Mouse (Mus musculus) myocyte (in vitro differentiated cells): ENCODE data around the gene Aaas. TPM values are rescaled to one million over a fixed set of nuclear protein-coding genes. Genes with fewer than 3 reads are reported as not detected.
A peak's percentile ranks its signal among the peaks of the same experiment; 100 is the strongest.

Experiments
- H3K27me3 ChIP-seq: one replicate; pipeline ENCODE4 v1.6.1; 2011; ENCODE audit not compliant: control insufficient read depth, insufficient read depth, insufficient read length
- H3K36me3 ChIP-seq: one replicate; pipeline ENCODE4 v1.6.1; 2011; ENCODE audit not compliant: control insufficient read depth, insufficient read depth
- H3K4me2 ChIP-seq: one replicate; pipeline ENCODE4 v1.6.1; 2011; ENCODE audit warnings: low read depth, control low read depth
- H3K4me3 ChIP-seq: one replicate; pipeline ENCODE4 v1.5.1; 2011; ENCODE audit warnings: mild to moderate bottlenecking, control low read depth, moderate library complexity
- H3K79me2 ChIP-seq: one replicate; pipeline ENCODE4 v1.6.1; 2011; ENCODE audit not compliant: control insufficient read depth, insufficient read depth
- H3ac ChIP-seq: one replicate; pipeline ENCODE4 v1.6.1; 2011; ENCODE audit not compliant: control insufficient read depth, insufficient read length
- CEBPB ChIP-seq: IDR thresholded peaks from 2 replicates; pipeline ENCODE4 v1.6.1; 2011; ENCODE audit warnings: mild to moderate bottlenecking, moderate library complexity; ENCODE audit not compliant: poor library complexity, insufficient read depth, severe bottlenecking
- E2F4 ChIP-seq: IDR thresholded peaks from one replicate; pipeline ENCODE4 v1.6.1; 2011; ENCODE audit warnings: mild to moderate bottlenecking, control low read depth, moderate library complexity; ENCODE audit not compliant: insufficient read depth
- MAX ChIP-seq: IDR thresholded peaks from one replicate; pipeline ENCODE4 v1.6.1; 2011; ENCODE audit warnings: low read depth, mild to moderate bottlenecking, control low read depth
- MYOD1 ChIP-seq, 3 experiments: IDR thresholded peaks; one replicate each; pipeline ENCODE4 v1.6.1; 2011; ENCODE audit warnings: control low read depth in 2 of 3, low read depth in 2 of 3, mild to moderate bottlenecking in 2 of 3, moderate library complexity in 1 of 3; ENCODE audit not compliant: insufficient read length in 2 of 3, control insufficient read depth in 1 of 3
- MYOG ChIP-seq, 3 experiments: IDR thresholded peaks; one replicate each; pipeline ENCODE4 v1.6.1; 2011; ENCODE audit warnings: control low read depth in 2 of 3, low read depth in 2 of 3, mild to moderate bottlenecking in 2 of 3; ENCODE audit not compliant: insufficient read length in 2 of 3, control insufficient read depth in 1 of 3, insufficient read depth in 1 of 3
- POLR2A ChIP-seq: IDR thresholded peaks from one replicate; pipeline ENCODE4 v1.6.1; 2011; ENCODE audit warnings: low read depth, mild to moderate bottlenecking, control low read depth, moderate library complexity; ENCODE audit not compliant: insufficient read length
- POLR2AphosphoS2 ChIP-seq: IDR thresholded peaks from one replicate; pipeline ENCODE4 v1.6.1; 2011; ENCODE audit warnings: low read depth, control low read depth; ENCODE audit not compliant: insufficient read length
- REST ChIP-seq: IDR thresholded peaks from one replicate; pipeline ENCODE4 v1.6.1; 2011; ENCODE audit warnings: mild to moderate bottlenecking, control low read depth, moderate library complexity; ENCODE audit not compliant: insufficient read depth, insufficient read length
- SRF ChIP-seq: IDR thresholded peaks from one replicate; pipeline ENCODE4 v1.6.1; 2011; ENCODE audit warnings: low read depth; ENCODE audit not compliant: control insufficient read depth, insufficient read length
- TCF12 ChIP-seq: IDR thresholded peaks from one replicate; pipeline ENCODE4 v1.6.1; 2011; ENCODE audit warnings: mild to moderate bottlenecking, control low read depth; ENCODE audit not compliant: poor library complexity, insufficient read depth, severe bottlenecking
- TCF3 ChIP-seq: IDR thresholded peaks from one replicate; pipeline ENCODE4 v1.6.1; 2011; ENCODE audit warnings: low read depth, control low read depth; ENCODE audit not compliant: insufficient read length
- USF1 ChIP-seq: IDR thresholded peaks from one replicate; pipeline ENCODE4 v1.6.1; 2011; ENCODE audit warnings: low read depth, mild to moderate bottlenecking, control low read depth, moderate library complexity
- polyA plus RNA-seq: library from polyadenylated mRNA; unstranded; fragments of >200 nt; fragmentation: generic; extraction: Trizol; gene quantifications from one replicate; pipeline ENCODE4 v1.2.1, GENCODE M21; 2012; ENCODE audit warnings: missing spikeins

Aaas gene
- polyA plus RNA-seq, 1 experiment: 57.5 TPM

DNA sequence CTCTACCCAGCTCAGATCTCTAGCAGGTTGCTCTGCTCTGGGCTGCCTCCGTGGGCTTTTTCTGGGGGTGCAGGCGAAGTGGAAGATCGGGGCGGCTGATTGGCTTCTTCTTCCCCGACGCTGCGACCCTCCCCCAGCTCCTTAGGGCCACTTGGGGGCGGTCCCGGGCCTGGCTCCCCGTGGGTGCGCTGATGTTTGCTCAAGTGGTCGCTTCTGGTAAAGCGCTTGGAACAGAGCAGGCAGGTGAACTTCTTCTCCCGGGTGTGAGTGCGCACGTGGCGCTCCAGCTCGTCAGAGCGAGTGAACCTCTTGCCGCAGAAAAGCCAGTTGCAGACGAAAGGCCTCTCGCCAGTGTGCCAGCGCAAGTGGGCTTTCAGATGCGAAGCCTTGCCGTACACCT, 7.6 kb upstream of the Aaas start:
- no peak overlapping the region for H3K4me2 ChIP-seq
- no peak overlapping the region for H3K4me3 ChIP-seq
- H3ac ChIP-seq: no peak overlapping the region
- no peaks in the 10 kb centered on the region for H3K36me3 ChIP-seq
- no peak for TF ChIP-seq POLR2A
- no peak for TF ChIP-seq REST
- no peak for TF ChIP-seq E2F4
- no peak for TF ChIP-seq TCF12
- no peak for TF ChIP-seq POLR2AphosphoS2
- TF ChIP-seq MYOD1 (IDR thresholded peaks at IDR 0.05; ENCODE audit: control insufficient read depth in 1 of 3, insufficient read length in 2 of 3, low read depth in 2 of 3): no peak
- no peak for TF ChIP-seq CEBPB
- no peak for TF ChIP-seq MAX
- TF ChIP-seq MYOG (IDR thresholded peaks at IDR 0.05; ENCODE audit: control insufficient read depth in 1 of 3, insufficient read depth in 1 of 3, insufficient read length in 2 of 3, low read depth in 2 of 3): no peak
- no peak for TF ChIP-seq USF1
- no peak for TF ChIP-seq SRF
- H3K79me2 ChIP-seq: no peaks in the 10 kb centered on the region
- H3K27me3 ChIP-seq: no peaks in the 10 kb centered on the region

DNA sequence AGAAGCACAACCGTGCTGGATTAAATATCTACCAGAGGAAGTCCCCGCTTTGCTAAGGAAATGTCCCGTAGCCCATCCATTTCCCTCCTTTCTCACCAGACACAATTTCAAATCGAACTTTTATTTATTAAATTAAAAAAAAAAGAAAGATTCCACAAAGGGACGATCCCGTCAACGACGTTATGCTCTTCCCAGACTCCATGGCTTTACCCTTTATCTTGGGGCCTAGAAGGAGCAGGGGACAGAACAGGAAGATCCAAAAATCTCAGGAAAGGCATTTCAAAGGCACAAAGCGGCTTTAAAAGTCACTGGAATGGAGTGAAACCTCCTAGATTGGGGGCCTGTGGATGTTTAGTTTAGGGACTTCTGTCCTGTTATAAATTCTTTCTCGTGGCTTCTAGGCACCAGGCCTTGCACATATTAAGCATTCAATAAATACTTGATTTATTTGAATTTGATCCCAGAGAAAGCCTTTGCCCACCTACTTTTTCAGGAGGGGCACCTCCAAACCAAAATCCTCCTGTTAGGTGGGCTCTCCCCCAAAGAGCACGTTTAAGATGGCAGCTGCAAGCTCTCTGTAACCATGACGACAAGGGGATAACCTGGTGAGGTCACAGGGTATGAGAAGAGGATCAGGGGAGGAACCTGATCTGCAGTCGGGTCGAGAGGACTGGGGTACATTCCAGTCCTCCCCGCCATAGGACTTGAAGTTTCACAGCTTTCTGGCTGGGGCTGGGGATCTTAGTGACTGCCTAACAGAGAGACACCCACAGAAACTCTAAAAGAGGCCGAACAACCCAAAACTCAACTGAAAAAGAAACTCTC, 6.1 kb upstream of the Aaas start:
- no peak for TF ChIP-seq MYOG (IDR thresholded peaks at IDR 0.05; ENCODE audit: control insufficient read depth in 1 of 3, insufficient read depth in 1 of 3, insufficient read length in 2 of 3, low read depth in 2 of 3)
- Histone ChIP-seq H3K36me3 (no peaks in the 10 kb centered on the region), H3ac (no peak overlapping the region), H3K27me3 (no peaks in the 10 kb centered on the region), H3K4me2 (no peak overlapping the region), H3K79me2 (no peaks in the 10 kb centered on the region), H3K4me3 (no peak overlapping the region)

DNA sequence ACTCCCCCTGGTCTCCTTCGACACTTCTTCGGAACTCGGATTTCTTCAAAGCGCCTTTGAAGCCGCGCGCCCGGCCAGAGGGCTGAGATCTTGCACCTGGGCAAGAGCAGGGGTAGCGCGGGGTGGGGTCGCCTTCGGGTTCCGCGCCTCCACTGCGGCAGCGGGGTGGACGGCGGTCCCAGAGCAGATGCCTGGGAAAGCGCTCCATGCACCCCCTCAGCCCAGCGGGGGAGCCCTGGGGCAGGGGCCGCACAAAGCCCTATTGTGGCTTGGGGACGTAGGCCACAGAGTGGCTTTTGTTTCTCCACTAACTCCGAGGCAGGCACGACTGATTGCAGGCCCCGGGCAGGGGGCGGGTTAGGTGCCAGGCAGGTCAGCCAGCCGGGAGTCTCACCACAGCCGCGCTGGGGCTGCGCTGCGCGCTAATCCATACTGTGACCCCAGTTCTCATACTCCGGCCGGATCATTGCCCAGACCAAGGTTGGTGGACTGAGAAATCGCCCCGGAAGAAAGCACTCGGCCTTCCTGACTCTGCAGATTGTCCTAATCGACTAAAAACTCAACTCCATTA, 5.4 kb upstream of the Aaas start:
- Histone ChIP-seq H3K79me2 (no peaks in the 10 kb centered on the region), H3K4me3 (peak overlapping the region; percentile 9), H3K4me2 (peak overlapping the region; percentile 68), H3ac (no peak overlapping the region), H3K27me3 (no peaks in the 10 kb centered on the region), H3K36me3 (no peaks in the 10 kb centered on the region)
- TF ChIP-seq TCF3 (no peak), CEBPB (no peak), E2F4 (no peak)

DNA sequence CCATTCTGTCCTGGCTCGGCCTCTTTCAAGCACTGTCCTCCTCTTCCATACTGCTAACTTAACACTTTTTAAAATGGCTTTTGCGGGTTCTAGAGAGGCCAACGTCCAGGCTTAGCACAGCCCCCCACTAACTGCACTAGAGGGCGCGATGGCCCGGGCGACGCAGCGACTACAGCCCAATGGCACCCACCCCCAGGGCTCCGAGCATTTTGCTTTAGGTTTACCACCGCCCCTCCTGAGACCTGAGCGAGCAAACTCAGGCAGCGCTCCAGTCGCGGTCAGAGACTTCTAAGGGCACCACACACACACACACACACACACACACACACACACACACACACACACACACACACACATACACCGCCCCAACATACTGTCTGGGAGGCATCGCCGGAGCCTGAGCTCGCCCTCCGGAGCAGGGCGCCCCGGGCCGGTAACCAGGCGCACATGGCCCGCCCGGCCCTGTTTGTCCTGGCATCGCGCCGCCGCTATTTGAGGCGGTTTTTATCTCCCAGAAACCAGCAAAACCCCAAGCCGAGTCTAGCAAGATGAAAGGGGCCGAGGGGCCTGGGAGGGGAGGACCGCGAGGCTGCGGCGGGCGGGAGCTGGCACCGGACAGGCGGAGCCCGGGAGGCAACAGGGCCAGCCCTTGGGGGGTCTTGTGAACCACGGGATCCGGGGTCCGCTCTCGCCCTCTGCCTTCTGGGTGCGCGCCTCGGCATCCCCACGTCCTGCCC, 4.7 kb upstream of the Aaas start:
- no peaks in the 10 kb centered on the region for H3K79me2 ChIP-seq
- H3K4me2 ChIP-seq: peak overlapping the region; percentile 68
- H3K4me3 ChIP-seq: peak overlapping the region; percentile 9
- no peaks in the 10 kb centered on the region for H3K36me3 ChIP-seq
- TF ChIP-seq CEBPB (no peak), MYOG (IDR thresholded peaks at IDR 0.05; ENCODE audit: control insufficient read depth in 1 of 3, insufficient read depth in 1 of 3, insufficient read length in 2 of 3, low read depth in 2 of 3) (peak in 1 of 3 experiments; percentile 1), USF1 (no peak), POLR2A (no peak)
- no peak overlapping the region for H3ac ChIP-seq
- no peaks in the 10 kb centered on the region for H3K27me3 ChIP-seq

DNA sequence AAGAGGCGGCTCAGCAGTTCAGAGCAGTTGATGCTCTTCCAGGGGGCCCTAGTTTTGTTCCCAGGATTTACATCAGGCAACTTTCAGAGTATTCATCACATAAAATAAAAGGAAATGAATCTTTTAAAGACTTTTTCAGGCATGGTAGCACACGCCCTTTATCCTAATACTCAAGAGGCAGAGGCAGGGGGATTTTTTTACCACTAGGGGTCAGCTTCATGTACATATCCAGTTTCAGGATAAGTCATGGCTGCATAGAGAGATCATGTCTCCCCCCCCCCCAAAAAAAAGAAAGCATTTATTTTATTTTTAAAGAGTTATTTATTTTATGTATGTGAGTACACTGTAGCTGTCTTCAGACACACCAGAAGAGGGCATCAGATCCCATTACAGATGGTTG, 3.4 kb upstream of the Aaas start:
- no peaks in the 10 kb centered on the region for H3K27me3 ChIP-seq
- peaks cover 8% of the 10 kb centered on the region for H3K79me2 ChIP-seq
- H3K36me3 ChIP-seq: no peaks in the 10 kb centered on the region
- H3ac ChIP-seq: no peak overlapping the region
- no peak overlapping the region for H3K4me3 ChIP-seq
- no peak overlapping the region for H3K4me2 ChIP-seq
- no peak for TF ChIP-seq POLR2AphosphoS2
- no peak for TF ChIP-seq MYOG (IDR thresholded peaks at IDR 0.05; ENCODE audit: control insufficient read depth in 1 of 3, insufficient read depth in 1 of 3, insufficient read length in 2 of 3, low read depth in 2 of 3)
- no peak for TF ChIP-seq MYOD1 (IDR thresholded peaks at IDR 0.05; ENCODE audit: control insufficient read depth in 1 of 3, insufficient read length in 2 of 3, low read depth in 2 of 3)
- no peak for TF ChIP-seq SRF
- no peak for TF ChIP-seq E2F4
- no peak for TF ChIP-seq USF1
- TF ChIP-seq POLR2A: no peak
- no peak for TF ChIP-seq REST
- no peak for TF ChIP-seq TCF12
- TF ChIP-seq MAX: no peak
- TF ChIP-seq TCF3: no peak
